Comparison of ENCODE assay signal across 26 mouse cellular contexts in genomic region chr14:17106668-17107067, GRCm38 (mm10).
DNase-seq lines count a peak whose midpoint lies in the region; ATAC-seq and TF ChIP-seq lines count a peak whose summit lies in the region.
"Had no signal": no experiment of that assay in that cellular context is flagged by ENCODE, and none has a peak within 500 bp of the region (broad histone marks: within the 10 kb centered on the region; RNA-seq: fewer than 3 reads in every experiment).

No protein-coding gene starts in this region.

- no peaks in the 10 kb centered on the region for H3K9me3 ChIP-seq in kidney, postnatal 0 days (replicated peaks; ENCODE audit: low read length)
- no peaks in the 10 kb centered on the region for H3K9me3 ChIP-seq in kidney, embryonic 14.5 days (ENCODE audit: control insufficient read depth, low read length)
- H3K9me3 ChIP-seq: limb, embryonic 10.5 days; limb, embryonic 15.5 days; midbrain, embryonic 13.5 days; stomach, embryonic 15.5 days had no signal

- whole genome bisulfite sequencing in kidney, postnatal 0 days: 57% methylated on average over 1 of the region's 1 CpGs
- 37% methylated on average over 1 of the region's 1 CpGs for WGBS in kidney, embryonic 14.5 days
- WGBS in cerebellum, adult 2 months: 98% methylated on average over 1 of the region's 1 CpGs

- peak; percentile 7 for DNase-seq in kidney, adult 11 months
- no peak for DNase-seq in kidney, postnatal 4 days
- peak; percentile 47 for DNase-seq in kidney, postnatal 0 days (ENCODE audit: low spot score)
- peak; percentile 3 for DNase-seq in NIH3T3 (ENCODE audit: low read depth)
- peak; percentile 1 to 28 for DNase-seq in kidney, postnatal 36 days
- DNase-seq in cerebellum, adult 2 months: no peak
- DNase-seq: adrenal gland, adult 8-10 months; B cell, adult 2 months; cerebellum, adult 9-10 months; gastrocnemius, adult 2 months; gastrocnemius, postnatal 36 days; heart, adult 2 months; layer of hippocampus, adult 9-11 months; retina, postnatal 1 day; right cerebral cortex, postnatal 14 days had no signal

- H3K36me3 ChIP-seq in kidney, postnatal 0 days (ENCODE audit: insufficient read depth, low read length): no peaks in the 10 kb centered on the region
- H3K36me3 ChIP-seq in kidney, embryonic 14.5 days (ENCODE audit: control insufficient read depth, insufficient read depth, low read length): no peaks in the 10 kb centered on the region
- H3K36me3 ChIP-seq: limb, embryonic 10.5 days; limb, embryonic 15.5 days; midbrain, embryonic 13.5 days; stomach, embryonic 15.5 days had no signal

- no peak overlapping the region for H3K4me2 ChIP-seq in kidney, postnatal 0 days (ENCODE audit: low read length)
- no peak overlapping the region for H3K4me2 ChIP-seq in kidney, embryonic 14.5 days (replicated peaks; ENCODE audit: low read depth, low read length)
- H3K4me2 ChIP-seq: limb, embryonic 15.5 days; midbrain, embryonic 13.5 days; stomach, embryonic 15.5 days had no signal

- no peaks in the 10 kb centered on the region for H3K4me1 ChIP-seq in kidney, postnatal 0 days (replicated peaks; ENCODE audit: insufficient read depth, low read length)
- H3K4me1 ChIP-seq in kidney, embryonic 14.5 days (ENCODE audit: control insufficient read depth, insufficient read depth, low read length): no peaks in the 10 kb centered on the region
- H3K4me1 ChIP-seq in cerebellum, adult 2 months (ENCODE audit: control insufficient read depth, insufficient read depth, low read length): no peaks in the 10 kb centered on the region
- H3K4me1 ChIP-seq: limb, embryonic 10.5 days; limb, embryonic 15.5 days; midbrain, embryonic 13.5 days; stomach, embryonic 15.5 days had no signal

- H3K27me3 ChIP-seq in kidney, postnatal 0 days (ENCODE audit: insufficient read depth, low read length): no peaks in the 10 kb centered on the region
- no peaks in the 10 kb centered on the region for H3K27me3 ChIP-seq in kidney, embryonic 14.5 days (ENCODE audit: control insufficient read depth, insufficient read depth, low read length)
- no peaks in the 10 kb centered on the region for H3K27me3 ChIP-seq in cerebellum, adult 2 months (ENCODE audit: control insufficient read depth, insufficient read depth, low read length)
- H3K27me3 ChIP-seq: limb, embryonic 15.5 days; midbrain, embryonic 13.5 days; stomach, embryonic 15.5 days had no signal

- H3K27ac ChIP-seq in kidney, postnatal 0 days: no peak overlapping the region
- H3K27ac ChIP-seq in kidney, embryonic 14.5 days (ENCODE audit: low read depth, low read length): no peak overlapping the region
- no peak overlapping the region for H3K27ac ChIP-seq in cerebellum, adult 2 months (ENCODE audit: insufficient read depth, low read length)
- H3K27ac ChIP-seq: gastrocnemius, adult 2 months; heart, adult 2 months; limb, embryonic 10.5 days; limb, embryonic 15.5 days; macrophage; midbrain, embryonic 13.5 days; stomach, embryonic 15.5 days had no signal

- H3K9ac ChIP-seq in kidney, postnatal 0 days (ENCODE audit: low read depth, low read length): no peak overlapping the region
- H3K9ac ChIP-seq in kidney, embryonic 14.5 days (ENCODE audit: low read depth, low read length): no peak overlapping the region
- H3K9ac ChIP-seq: limb, embryonic 15.5 days; midbrain, embryonic 13.5 days; stomach, embryonic 15.5 days had no signal

- TF ChIP-seq POLR2A in cerebellum, adult 2 months (IDR thresholded peaks at IDR 0.05; ENCODE audit: borderline replicate concordance, insufficient read depth, low read length): no peak

- TF ChIP-seq CTCF in kidney, postnatal 0 days (IDR thresholded peaks at IDR 0.05; ENCODE audit: low read depth): no peak
- TF ChIP-seq CTCF in cerebellum, adult 2 months (IDR thresholded peaks at IDR 0.05; ENCODE audit: borderline replicate concordance, insufficient read depth, low read depth, low read length): no peak

- ATAC-seq in kidney, postnatal 0 days (replicated peaks; ENCODE audit: low FRiP score, low read depth): no peak
- ATAC-seq in kidney, embryonic 14.5 days (ENCODE audit: low FRiP score, low TSS enrichment): no peak
- ATAC-seq: activated CD4-positive, CD25-positive, alpha-beta regulatory T cell, adult 4 months; forebrain, embryonic 16.5 days; hindbrain, embryonic 16.5 days; lung, postnatal 0 days; midbrain, embryonic 13.5 days had no signal

- no peak overlapping the region for H3K4me3 ChIP-seq in kidney, postnatal 0 days (replicated peaks; ENCODE audit: low read depth, low read length)
- H3K4me3 ChIP-seq in kidney, embryonic 14.5 days (ENCODE audit: low read length): no peak overlapping the region
- no peak overlapping the region for H3K4me3 ChIP-seq in cerebellum, adult 2 months (replicated peaks; ENCODE audit: insufficient read depth, low read depth, low read length)
- H3K4me3 ChIP-seq: erythroblast, embryonic 14.5 days; gastrocnemius, adult 2 months; heart, adult 2 months; limb, embryonic 10.5 days; limb, embryonic 15.5 days; midbrain, embryonic 13.5 days; stomach, embryonic 15.5 days had no signal

Comparison
In these comparisons a context has a peak if more than half of its experiments do, and no peak if none do; other contexts are left out.
1. DNase-seq: peak in kidney, adult 11 months (single experiment), kidney, postnatal 0 days (single experiment), NIH3T3 (single experiment) and kidney, postnatal 36 days (2 of 2); none in kidney, postnatal 4 days (0 of 2) and cerebellum, adult 2 months (0 of 2).